Mouse (Mus musculus) testis, adult 2 months (tissue): ENCODE results near the gene Casq1. TPM values are rescaled to one million over a fixed set of nuclear protein-coding genes. Genes with fewer than 3 reads are reported as not detected.

ENCODE experiments used
- H3K27ac ChIP-seq: fragments of 200-500 bp; 2 replicates; pipeline ENCODE4 v1.5.1; 2012; ENCODE audit warnings: low read depth, low read length; ENCODE audit not compliant: control insufficient read depth, insufficient read depth
- H3K27me3 ChIP-seq: fragments of 200-500 bp; 2 replicates; pipeline ENCODE4 v1.6.1; 2012; ENCODE audit warnings: mild to moderate bottlenecking, low read length, moderate library complexity; ENCODE audit not compliant: control insufficient read depth, insufficient read depth
- H3K36me3 ChIP-seq: fragments of 200-500 bp; 2 replicates; pipeline ENCODE4 v1.6.1; 2012; ENCODE audit warnings: mild to moderate bottlenecking, low read length; ENCODE audit not compliant: control insufficient read depth, insufficient read depth
- H3K4me1 ChIP-seq: fragments of 200-500 bp; 2 replicates; pipeline ENCODE4 v1.6.1; 2012; ENCODE audit warnings: low read length; ENCODE audit not compliant: control insufficient read depth, insufficient read depth
- H3K4me3 ChIP-seq: fragments of 200-500 bp; 2 replicates; pipeline ENCODE4 v1.5.1; 2012; ENCODE audit warnings: low read depth, mild to moderate bottlenecking, low read length, moderate library complexity, mixed read lengths; ENCODE audit not compliant: control insufficient read depth
- CTCF ChIP-seq: fragments of 200-500 bp; IDR thresholded peaks from 2 replicates; pipeline ENCODE4 v1.5.1; 2012; ENCODE audit warnings: low read depth, mild to moderate bottlenecking, inconsistent platforms, low read length, moderate library complexity; ENCODE audit not compliant: control insufficient read depth, insufficient read depth, insufficient replicate concordance
- POLR2A ChIP-seq: fragments of 200-500 bp; IDR thresholded peaks from 2 replicates; pipeline ENCODE4 v1.6.1; 2012; ENCODE audit warnings: low read depth, mild to moderate bottlenecking, inconsistent platforms, low read length, moderate library complexity; ENCODE audit not compliant: control insufficient read depth
- polyA plus RNA-seq: library from polyadenylated mRNA; depleted of rRNA; stranded (reverse); fragments of >200 nt; gene quantifications from 2 replicates; pipeline ENCODE4 v1.2.3, GENCODE M21; 2012

The Casq1 gene
- polyA plus RNA-seq, 1 experiment = 15.8 TPM

GRCm38 (mm10) chr1:172186401-172187289 lies 33.0 kb downstream of the Casq1 start:
- TF ChIP-seq POLR2A (no peak), CTCF (no peak)
- H3K27me3 ChIP-seq = no peaks in the 10 kb centered on the region

GRCm38 (mm10) chr1:172183915-172184314 lies 35.8 kb downstream of the Casq1 start:
- peaks cover 4% of the 10 kb centered on the region for H3K36me3 ChIP-seq
- H3K4me3 ChIP-seq = no peak overlapping the region
- TF ChIP-seq POLR2A = no peak
- no peak for TF ChIP-seq CTCF

More at GRCm38 (mm10) chr1:172186401-172187289, 33.0 kb downstream of the Casq1 start:
- Histone ChIP-seq H3K36me3 (peaks cover 4% of the 10 kb centered on the region), H3K4me1 (no peaks in the 10 kb centered on the region), H3K27ac (no peak overlapping the region), H3K4me3 (no peak overlapping the region)

DNA sequence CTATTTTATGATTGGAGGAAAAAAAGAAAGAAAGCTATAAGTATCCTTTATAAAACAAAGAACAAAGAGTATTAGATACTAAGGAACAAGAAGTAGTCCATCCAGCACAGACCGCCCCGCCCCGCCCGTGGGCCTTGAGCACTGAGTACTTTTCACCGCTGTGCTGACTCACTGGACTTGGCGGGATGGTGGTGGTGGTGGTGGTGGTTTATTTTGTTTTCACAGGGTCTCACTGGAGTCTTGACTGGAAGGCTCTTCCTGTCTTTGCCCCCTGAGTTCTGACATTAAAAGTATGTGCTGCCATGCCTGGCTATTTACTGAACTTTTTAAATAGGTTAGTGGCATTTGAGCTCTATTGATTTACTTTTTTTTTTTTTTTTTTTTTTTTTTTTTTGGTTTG lies 36.6 kb downstream of the Casq1 start:
- Histone ChIP-seq H3K27ac (no peak overlapping the region), H3K27me3 (no peaks in the 10 kb centered on the region), H3K4me3 (no peak overlapping the region), H3K4me1 (no peaks in the 10 kb centered on the region), H3K36me3 (peaks cover 4% of the 10 kb centered on the region)
- TF ChIP-seq POLR2A (no peak), CTCF (no peak)

More at GRCm38 (mm10) chr1:172183915-172184314, 35.8 kb downstream of the Casq1 start:
- Histone ChIP-seq H3K4me1 (no peaks in the 10 kb centered on the region), H3K27ac (no peak overlapping the region), H3K27me3 (no peaks in the 10 kb centered on the region)

- TF ChIP-seq CTCF (no peak), POLR2A (no peak)
- Histone ChIP-seq H3K4me3 (no peak overlapping the region), H3K4me1 (no peaks in the 10 kb centered on the region), H3K27me3 (no peaks in the 10 kb centered on the region), H3K36me3 (peaks cover 1% of the 10 kb centered on the region), H3K27ac (no peak overlapping the region)
Measured at GRCm38 (mm10) chr1:172181777-172182176, 37.9 kb downstream of the Casq1 start.

DNA sequence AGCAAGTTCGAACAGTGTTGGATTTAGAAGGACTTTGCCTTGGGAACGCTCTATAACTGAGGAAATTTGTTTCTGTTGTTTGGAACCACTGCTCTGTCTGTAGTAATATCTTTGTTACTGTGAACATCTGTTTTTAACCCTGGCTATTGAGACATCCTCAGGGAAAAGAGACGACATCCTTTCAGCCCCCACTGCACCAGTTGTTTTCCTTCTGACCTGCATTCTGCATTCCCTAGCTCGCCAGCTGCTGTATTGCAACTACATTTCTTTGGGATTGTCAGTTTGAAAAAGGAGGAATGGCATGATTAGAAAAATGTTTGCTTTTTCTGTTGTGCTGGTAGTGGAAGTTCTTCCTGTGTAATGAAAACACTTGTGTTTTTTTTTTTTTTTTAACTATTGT lies 38.8 kb downstream of the Casq1 start:
- no peaks in the 10 kb centered on the region for H3K4me1 ChIP-seq
- H3K4me3 ChIP-seq = no peak overlapping the region
- H3K36me3 ChIP-seq = no peaks in the 10 kb centered on the region; the same call in 1 of the 2 replicates
- H3K27ac ChIP-seq = no peak overlapping the region
- TF ChIP-seq POLR2A = no peak
- TF ChIP-seq CTCF = no peak
- H3K27me3 ChIP-seq = no peaks in the 10 kb centered on the region

DNA sequence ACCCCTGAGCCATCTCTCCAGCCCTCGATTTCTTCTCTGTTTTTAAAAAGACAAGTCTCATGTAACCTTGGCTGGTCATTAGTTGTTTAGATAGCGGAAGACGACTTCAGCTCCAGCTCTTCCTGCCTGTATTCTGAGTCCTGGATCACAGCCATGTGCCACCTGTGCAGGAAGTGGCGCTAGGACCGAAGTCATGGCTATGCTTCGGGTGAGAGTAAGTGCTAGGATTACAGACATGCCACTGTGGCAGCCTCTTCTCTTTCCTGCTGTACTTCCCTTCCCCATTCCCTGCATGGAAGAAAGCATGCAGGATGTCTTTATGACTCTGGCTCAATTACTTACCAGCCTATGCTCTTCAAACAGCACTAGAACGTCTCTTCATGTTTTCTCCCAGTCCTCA lies 40.6 kb downstream of the Casq1 start:
- Histone ChIP-seq H3K36me3 (peaks cover 1% of the 10 kb centered on the region), H3K27me3 (no peaks in the 10 kb centered on the region), H3K4me3 (no peak overlapping the region), H3K27ac (no peak overlapping the region), H3K4me1 (no peaks in the 10 kb centered on the region)
- TF ChIP-seq CTCF (no peak), POLR2A (no peak)

- H3K4me1 ChIP-seq = no peaks in the 10 kb centered on the region
- no peak for TF ChIP-seq POLR2A
- TF ChIP-seq CTCF = no peak
- H3K4me3 ChIP-seq = no peak overlapping the region
- H3K27ac ChIP-seq = no peak overlapping the region
- H3K27me3 ChIP-seq = no peaks in the 10 kb centered on the region
- H3K36me3 ChIP-seq = peaks cover 1% of the 10 kb centered on the region
Measured at GRCm38 (mm10) chr1:172177791-172178190, 41.9 kb downstream of the Casq1 start.

- H3K27me3 ChIP-seq = no peaks in the 10 kb centered on the region
- H3K4me3 ChIP-seq = no peak overlapping the region
- H3K4me1 ChIP-seq = no peaks in the 10 kb centered on the region
- H3K27ac ChIP-seq = no peak overlapping the region
- no peak for TF ChIP-seq POLR2A
- no peak for TF ChIP-seq CTCF
- H3K36me3 ChIP-seq = peaks cover 1% of the 10 kb centered on the region
Measured at GRCm38 (mm10) chr1:172173181-172173580, 46.5 kb downstream of the Casq1 start.
